Mouse (Mus musculus): Measurements from ENCODE around the gene Grm1.

DNA sequence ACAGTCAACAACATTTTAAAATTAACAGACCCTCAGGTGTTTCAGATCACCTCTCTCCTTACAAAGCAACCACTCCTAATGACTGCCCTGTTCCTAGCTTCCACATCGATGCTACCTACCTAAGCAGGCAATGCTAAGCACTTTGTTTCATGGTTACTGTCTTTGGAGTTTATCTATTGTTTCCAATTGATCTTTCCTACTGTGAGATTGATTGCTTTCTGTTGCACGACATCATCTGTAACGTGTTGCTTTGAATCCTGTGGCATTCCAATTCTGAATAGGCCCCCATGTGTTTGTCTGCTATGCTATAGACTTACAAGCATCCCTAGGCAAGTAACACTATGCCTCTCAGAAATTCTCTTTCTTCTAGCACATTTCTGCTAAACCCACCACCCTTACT is 90.4 kb downstream of the Grm1 start:
- TF ChIP-seq CTCF (IDR thresholded peaks at IDR 0.05; ENCODE audit: borderline replicate concordance, control insufficient read depth, extremely low read depth, insufficient read depth, low read length, poor library complexity): no peak
- no peak for TF ChIP-seq POLR2A (IDR thresholded peaks at IDR 0.05; ENCODE audit: control insufficient read depth, extremely low read depth, insufficient read depth, low read length, poor library complexity)
